Mouse (Mus musculus) megakaryocyte-erythroid progenitor cell, adult 5-6 weeks (primary cell): Measurements from ENCODE around the gene Cdh23. TPM values are rescaled to one million over a fixed set of nuclear protein-coding genes. Genes with fewer than 3 reads are reported as not detected.

Experiments used
- ATAC-seq: replicated peaks from 2 replicates; pipeline ENCODE4 v1.8.0; 2016; ENCODE audit warnings: mild to moderate bottlenecking, inconsistent platforms; ENCODE audit not compliant: severe bottlenecking, poor library complexity, low FRiP score, low TSS enrichment
- total RNA-seq, 2 experiments: library from RNA; stranded (forward) in 1 of 2; stranded (reverse) in 1 of 2; fragments of 200-1000, 215-1000 nt in 1 of 2; fragments of >200 nt in 1 of 2; fragmentation: Nextera tagmentation in 1 of 2; gene quantifications; 2 replicates each; pipeline ENCODE4 v1.2.3; 2014 to 2017

Cdh23 gene
- total RNA-seq, 2 experiments from 2014 or later, result not detected

DNA sequence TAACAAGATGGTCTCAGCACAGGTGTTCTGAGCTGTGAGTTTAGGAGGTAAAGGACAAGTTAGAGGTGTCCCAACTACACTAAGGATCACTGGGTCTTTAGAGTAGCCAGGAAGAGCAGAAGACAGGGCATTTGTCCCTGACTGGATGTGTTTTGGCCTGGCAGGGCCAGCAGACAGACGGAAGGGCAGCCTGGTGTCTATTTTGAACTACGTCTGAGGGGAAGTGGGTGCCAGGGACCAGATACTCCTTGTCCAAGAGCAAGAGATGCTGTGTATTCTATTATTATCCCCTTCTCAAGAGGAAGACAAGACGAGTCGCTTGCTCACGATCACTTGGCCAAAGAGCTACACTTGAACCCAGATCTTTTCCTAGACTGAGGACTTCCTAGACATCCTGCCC, 382.7 kb downstream of the Cdh23 start:
- no peak for ATAC-seq

DNA sequence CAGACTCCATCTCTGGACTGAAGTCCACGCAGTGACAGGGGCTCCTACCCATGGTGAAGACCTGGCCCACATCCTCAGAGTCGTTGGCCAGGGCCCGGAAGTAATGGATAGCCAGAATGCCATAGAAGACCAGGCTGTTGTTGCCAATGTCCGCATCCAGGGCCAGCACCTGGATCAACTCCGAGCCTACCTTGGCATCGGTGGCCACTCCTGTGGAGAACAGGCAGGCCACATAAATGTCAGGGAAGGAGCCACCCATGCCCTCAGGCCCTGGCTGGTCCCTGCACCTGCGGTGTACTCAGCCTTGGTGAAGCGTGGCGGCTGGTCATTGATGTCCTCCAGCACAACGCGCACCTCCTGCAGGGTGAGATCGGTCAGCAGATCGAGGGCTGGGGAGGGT, 385.7 kb downstream of the Cdh23 start:
- ATAC-seq, result no peak

DNA sequence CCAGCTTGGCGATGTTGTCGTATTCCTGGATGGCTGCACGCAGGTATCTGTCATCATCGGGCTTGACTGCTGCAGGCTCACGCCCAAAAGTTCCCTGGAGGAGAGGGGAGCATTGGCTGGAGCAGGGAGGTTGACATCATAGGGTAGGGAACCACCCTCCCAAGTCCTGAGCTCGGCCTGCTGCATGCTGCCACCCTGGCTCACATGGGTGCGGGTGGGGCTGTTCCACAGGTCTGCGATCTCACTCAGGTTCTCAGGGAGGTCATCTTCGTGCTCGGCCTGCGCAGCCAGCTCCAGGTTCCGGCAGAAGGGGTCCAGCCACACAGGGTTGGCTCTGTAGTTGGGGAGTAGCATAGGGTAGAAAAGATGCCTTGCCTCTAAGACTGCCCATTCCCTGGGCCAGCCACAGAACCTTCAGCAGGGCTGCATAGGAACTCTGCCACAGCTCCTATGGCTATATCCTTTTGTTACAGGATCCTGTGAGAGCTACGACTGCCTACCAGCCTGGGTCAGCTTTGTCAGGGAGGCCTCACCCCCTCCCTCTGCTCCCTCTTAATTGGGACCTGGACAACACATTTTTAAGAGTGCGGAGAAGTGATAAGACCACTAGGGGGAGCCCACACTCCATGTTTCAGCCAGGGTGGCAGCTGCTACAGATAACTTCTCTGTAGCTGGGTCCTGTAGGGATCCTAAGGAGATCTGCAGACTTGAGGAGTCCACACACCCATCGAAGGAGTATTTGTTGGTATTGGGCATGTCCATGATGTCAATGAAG, 391.2 kb downstream of the Cdh23 start:
- peak; percentile 88 for ATAC-seq

DNA sequence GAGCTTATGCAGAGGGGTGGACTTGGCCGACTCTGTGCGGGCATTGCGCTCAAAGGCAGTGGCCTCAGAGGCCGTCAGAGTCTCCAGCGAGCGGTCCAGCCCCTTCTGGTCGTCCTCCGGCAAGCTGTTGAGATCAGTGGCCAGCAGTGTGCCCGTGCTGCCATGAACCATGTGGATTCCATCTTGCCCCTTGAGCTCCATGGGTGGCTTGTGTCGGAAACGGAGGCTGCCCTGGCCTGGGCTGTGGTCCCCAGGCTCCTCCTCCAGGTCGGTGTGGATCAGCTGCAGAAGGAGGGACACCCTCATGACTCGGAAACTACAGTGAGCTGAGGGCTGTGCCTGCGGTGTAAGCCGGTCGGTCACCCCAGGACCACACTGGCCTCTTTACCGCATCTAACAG, 392.9 kb downstream of the Cdh23 start:
- ATAC-seq, result no peak

DNA sequence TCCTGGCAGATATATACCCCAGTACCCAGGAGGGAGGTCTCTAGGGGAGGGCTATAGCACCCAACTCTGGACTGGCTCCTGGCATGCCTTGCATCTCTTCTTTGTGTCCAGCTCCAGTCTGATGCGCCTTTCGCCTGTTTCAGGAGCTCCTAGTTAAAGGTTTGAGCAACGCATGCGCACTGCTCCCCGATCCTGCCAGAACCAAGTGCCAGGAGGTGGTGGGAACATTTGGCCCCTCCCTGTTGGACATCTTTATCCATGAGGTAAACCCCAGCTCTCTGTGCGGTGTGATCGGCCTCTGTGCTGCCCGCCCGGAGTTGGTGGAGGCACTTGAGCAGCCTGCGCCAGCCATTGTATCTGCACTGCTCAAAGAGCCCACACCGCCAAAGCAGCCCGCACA, 396.7 kb downstream of the Cdh23 start:
- ATAC-seq, result no peak

DNA sequence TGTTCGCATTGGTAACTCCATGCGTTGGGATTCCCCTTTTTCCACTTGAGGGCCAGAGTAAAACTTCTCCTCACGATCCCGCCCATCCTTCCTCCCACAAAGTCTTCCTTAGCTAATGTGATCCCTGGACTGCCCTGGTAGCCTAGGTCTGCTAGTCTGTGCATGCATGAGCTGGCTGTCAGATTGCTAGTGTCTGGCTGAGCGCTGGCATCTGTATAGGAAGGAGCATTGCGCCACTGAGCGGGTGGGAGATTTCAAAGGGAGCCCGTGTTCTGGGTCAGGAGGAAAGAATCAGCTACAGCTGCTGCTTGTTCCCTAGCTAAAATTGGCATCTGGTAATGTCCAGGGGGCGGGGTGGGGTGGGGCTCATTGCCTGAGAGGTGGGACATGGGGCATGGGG, 400.3 kb downstream of the Cdh23 start:
- no peak for ATAC-seq

DNA sequence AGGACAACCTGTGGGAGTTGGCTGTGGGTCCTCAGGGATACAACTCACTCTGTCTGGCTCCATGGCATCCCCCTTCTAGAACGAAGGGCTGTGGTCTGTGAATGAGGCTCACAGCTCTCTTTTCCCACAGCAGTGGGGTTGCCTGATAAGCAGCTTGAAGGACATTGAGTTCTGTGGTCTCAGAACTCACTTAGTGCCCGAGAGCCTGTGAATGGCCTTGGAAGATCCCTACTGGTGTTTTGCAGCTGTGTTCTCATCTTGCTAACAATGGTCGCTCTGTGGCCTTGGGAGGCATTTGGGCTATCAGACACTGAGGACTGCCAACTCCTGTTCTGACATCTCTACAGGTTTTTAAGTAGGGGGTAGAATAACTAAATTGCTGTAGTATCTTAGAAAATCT, 400.9 kb downstream of the Cdh23 start:
- no peak for ATAC-seq

DNA sequence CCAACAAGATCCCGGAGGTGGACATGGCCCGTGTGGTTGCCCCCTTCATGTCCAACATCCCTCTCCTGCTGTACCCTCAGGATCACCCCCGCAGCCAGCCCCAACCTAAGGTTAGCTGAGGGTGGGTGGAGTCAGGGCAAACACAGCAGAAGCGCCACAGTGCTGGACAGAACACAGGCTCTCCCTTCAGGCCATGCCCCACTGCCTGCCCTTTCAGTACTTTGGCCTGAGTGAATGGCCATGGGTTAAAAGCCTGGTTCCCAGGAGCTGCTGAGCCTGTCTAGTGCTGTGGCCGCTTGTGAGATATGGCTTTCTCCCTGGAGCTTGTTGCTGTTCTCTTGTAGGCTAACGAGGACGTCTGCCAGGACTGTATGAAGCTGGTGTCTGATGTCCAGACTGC, 401.7 kb downstream of the Cdh23 start:
- ATAC-seq, result no peak

DNA sequence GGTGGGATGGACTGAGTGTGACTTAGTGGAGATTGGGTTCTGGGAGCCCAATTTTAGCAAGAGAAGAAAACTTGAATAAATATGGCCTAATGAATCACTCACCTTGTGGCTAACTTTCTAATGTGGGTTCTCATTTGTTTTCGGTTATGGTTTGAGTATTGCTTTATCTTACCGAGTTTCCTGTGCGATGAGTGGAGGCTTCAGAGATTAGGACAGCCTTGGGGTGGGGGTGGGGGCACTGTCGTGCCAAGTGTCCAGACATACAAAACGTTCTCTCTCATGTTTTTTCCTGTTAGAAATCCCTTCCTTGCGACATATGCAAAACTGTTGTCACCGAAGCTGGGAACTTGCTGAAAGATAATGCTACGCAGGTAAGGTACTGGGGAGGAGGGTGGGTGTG, 404.1 kb downstream of the Cdh23 start:
- ATAC-seq, result no peak

DNA sequence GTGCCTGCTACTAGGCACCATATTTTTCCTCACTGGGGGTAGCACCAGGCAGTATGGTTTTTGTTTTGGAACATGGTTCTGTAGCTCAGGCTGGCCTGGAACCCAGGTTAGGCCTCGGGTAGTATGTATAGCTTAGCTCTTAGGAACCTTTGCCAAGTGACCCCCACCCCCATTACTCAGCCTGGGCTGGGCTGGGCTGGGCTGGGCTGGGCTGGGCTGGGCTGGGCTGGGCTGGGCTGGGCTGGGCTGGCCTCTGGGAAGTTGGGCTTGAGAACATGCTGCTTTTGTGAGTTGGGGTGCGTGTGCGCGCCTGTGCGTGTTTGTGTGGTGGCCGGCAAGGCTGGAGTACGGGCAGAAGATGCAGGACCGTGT, 405.6 kb downstream of the Cdh23 start:
- no peak for ATAC-seq

DNA sequence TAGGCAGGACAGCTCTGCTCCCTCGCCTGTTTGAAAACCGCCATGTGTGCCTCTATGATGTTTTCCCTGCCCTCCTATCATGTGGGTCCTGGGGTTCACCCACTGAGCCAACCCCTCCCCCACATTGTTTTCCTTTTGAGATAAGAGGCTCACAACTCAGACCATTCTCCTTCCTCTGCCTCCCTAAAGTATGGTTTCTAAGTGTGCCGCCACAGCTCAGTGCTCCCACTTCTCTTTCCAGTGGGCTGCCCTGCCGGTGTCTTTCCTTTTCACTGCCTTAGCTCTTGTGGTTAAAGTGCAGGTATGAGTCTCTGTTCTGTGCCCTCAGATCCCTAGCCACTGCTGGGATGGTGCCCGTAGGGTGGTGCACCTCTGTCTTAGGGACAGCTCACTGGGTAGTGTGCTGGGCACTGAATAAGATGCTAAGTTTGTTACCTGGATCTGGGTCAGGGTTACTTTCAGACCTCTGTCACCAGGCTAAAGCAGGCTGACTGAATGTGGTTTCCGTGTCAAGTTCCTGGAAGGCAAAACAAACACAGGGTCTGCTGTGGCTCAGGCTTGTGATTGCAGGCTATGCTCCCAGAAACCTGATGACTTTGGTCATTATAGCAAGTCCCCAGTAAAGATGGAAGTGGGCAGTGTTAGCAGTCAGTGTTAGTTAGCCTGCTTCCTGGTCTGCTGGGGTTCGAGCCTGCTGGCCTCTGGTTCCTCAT, 406.1 kb downstream of the Cdh23 start:
- ATAC-seq, result peak; percentile 39; the same call in 1 of the 2 replicates

DNA sequence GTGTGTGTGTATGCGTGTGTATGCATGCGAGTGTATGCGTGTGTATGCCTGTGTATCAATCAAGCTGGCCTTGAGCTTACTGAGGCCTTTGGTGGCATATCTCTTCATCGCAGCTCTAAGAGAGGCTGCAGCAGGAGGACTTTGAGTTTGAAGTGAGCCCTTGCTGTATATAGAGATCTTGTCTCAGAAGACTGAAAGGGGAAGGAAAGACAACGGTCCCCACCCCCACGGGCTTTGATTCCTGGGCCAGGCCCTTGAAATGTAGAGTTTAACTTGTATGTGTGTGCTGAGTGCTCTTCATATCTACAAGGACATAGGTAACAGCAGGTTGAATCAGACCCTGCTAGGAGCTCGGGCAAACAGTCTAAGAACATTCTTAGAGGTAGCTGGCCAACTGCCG, 407.1 kb downstream of the Cdh23 start:
- peak; percentile 44; the same call in 1 of the 2 replicates for ATAC-seq

DNA sequence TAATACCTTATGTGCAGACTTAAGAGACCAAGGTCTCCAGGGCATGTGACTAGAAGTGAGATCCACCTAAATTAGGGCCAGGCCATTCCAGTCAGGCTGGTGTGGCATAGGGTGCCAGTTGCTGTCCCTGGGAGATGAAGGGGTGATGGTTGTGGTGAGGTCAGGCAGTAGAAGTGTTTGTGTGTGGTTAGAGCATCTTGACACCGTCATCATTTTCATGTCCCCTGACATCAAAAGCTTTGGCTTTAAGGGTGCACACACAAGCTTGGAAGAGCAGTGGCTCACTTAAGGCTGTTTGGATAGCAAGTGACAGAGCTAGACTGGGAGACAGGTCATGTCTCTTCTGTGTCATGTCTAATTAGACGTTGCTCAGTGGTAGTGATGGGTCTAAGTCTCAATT, 408.6 kb downstream of the Cdh23 start:
- ATAC-seq, result no peak

DNA sequence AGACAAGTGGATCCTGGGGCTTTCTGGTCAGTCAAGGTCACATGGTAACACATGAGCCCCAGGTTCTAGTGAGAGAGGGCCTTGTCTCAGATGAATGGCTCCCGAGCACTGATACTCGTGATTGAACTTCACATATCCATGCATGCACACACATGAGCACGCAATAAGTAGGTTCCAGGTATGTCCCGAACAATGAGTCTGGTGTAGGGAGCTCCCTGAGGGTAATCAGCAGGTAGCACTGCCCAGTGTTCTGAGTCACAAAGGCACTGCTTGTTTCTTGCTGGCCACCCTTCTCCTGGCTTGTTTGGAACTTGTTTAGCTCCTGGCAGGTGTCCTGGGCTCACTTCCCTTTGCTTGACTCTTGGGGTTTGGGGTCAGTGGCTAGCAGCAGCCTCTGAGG, 409.1 kb downstream of the Cdh23 start:
- no peak for ATAC-seq

DNA sequence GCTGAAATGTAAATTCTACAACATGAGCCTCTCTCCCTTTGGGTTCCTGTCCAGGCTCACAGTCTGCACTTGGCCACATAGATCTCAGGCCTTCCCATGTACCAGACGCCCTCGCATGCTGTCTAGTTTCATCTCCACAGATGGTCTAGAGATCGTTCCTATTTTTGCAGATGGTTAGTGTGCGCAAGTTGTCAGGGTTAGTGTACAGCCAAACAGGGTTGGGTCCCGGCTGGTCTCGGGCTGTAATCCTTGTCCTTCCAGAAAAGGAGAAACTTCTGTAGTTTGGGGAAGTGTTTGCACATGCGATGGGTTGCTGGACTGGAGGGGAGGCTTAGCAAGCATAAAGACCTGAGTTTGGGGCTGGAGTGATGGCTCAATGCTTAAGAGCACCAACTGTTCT, 409.7 kb downstream of the Cdh23 start:
- no peak for ATAC-seq

DNA sequence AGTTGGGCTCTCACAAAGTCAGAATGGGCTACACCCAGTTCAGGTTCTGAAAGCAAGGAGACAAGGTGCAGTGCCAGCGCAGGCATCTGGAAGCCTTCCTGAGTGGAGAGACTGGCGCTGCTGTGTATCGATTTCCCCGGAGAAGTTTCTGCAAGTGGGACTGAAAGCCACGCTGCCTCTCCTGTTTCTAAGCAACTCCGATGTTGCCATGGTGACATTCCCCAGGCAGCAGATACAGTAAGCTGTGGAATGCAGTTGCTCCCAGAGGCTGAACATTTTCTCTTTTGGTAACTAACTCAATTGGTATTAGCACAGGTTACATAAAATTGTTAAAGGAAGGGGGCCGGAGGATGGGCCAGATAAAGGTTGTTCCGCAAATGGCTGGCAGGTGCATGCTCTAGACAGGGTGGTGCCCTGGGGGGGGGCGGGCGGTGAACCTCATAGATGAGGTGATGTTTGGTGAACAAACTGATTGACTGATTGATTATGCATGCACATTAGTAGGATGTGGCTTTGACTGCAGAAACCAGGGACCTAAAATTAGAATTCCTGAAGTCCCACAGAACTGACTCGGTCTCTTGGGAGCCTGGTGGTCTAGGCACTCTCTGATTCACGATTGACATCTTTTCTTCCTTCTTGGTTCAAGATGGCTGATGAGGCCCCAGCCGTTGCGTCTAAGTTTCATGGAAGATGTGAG, 410.5 kb downstream of the Cdh23 start:
- no peak for ATAC-seq

DNA sequence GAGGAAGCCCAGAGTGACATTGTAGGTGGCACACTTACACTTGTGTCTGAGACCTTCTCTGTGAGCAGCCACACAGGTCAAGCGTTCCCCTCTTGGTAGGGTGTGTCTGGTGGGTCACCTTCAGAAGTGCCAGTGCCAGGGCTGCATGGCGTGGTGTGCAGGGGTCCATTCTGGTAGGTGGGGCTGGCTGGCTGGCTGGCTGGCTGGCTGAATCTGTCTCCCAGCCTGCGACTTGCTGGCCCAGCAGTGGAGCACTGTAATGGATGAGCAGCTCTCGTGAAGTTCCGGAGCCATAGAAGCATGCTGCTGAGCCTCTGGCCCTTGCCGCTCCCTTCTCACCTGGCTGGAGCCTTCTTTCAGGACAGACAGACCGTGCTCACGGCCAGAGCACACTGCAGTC, 411.1 kb downstream of the Cdh23 start:
- ATAC-seq, result no peak

DNA sequence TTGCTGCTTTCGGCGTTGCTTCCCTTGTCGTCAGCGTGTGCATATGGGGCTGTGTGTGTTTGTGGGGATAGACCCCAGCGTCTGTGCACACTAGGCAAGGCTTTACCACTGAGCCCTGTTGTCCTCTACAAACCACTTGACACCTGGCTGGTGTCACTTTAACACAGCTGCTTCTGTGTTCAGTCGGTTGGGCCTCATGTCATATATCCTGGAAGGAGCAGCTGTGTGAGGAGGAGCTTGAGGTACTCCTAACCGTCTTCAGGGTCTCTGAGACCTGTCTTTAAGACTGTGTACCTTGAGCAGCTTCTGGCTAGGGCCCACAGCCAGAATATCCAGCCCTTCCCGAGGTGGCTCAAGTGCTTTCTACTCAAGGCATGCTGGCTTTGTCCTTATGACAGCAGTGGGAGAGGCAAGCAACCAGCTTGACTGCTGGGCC, 411.6 kb downstream of the Cdh23 start:
- no peak for ATAC-seq

DNA sequence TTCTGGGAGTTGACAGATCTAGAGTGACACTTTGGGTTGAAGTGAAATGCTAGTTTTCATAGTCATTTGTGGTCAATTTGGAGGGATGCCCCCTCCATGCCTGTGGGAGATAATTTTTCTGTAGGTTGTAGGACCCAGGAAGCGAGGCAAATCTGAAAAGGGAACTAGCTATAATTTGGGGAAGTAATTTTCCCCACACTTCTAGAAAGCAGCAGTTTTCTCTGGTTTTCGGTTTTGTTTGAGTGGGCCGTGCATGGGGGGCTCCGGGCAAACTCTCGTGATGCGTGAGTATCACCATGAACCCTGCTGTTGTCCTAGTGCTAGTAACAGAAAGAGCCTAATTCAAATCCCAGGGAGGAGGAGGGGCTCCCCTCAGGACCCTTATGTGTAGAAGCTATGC, 412.0 kb downstream of the Cdh23 start:
- ATAC-seq, result peak; percentile 30; the same call in 1 of the 2 replicates

DNA sequence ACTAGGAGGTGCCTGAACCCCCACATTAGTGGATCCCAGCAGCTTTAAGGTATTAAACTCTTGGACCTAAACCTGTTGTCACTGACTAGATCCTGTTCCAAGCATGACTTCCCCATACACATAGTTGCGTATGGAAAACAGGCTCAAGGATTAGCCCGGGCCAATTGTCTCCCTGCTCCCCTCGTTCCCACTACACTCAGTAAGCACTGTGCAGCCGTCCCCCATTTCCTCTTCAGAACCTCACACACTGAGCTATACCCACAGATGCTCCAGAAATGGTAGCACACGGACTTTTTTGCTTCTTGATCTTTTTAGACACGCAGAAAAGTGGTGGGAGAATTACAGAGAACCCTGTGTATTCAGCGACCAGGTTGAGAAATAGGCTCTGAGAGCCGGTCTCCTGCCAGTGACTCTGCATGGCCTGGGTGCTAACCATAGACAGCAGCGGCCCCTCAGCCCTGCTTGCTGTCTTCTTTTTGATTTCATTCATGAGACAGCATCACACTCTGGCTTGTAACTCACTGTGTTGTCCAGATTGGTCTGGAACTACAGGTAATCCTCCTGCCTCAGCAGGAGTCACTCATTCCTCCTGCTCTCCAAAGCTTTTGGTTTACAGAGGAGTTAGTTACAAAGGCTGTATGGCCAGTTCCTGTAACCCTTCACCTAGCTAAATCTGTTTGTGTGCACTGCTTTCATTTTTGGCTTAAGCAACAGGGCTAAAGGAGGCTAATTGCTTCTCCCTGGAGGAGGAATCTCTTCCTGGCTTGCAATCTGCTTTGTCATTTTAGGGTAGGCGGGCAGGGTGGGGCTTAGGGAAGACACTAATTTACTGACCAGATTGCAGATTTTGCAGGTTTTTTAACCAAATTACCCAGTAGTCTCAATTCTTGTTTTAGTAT, 413.9 kb downstream of the Cdh23 start:
- ATAC-seq, result no peak
